In the genomic region with DNA sequence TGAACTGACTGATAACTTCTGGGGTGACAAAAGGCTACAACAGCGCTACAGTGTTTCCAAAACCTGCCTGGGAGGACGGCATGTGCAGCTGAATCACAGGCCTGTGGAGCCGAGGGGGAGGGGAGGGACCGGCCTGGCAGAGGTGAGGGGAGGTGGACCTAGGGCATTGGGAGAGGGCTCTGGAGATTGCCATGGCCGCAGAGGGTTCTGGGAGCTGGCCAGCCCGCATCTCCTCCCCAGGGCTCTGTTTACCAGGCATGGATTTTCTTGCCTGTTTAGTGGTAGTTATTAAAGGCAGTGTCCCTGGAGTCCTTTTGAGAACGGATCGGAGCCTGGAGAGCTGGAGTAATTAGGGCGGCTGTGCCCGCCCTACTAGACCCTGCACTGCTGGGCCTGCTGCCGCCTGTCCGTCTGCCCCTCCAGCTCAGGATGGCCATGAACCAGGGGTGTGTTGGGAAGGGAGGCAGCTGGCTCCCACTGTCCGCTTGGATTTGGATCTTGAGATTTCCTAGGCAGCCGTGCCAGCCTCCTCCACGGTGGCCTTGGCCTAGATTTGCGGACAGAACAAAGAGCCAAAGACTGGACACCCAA, we compare ENCODE assay signal across 9 mouse cellular contexts. TPM values are rescaled to one million over a fixed set of nuclear protein-coding genes. Genes with fewer than 3 reads are reported as not detected.
A peak's percentile ranks its signal among the peaks of the same experiment; 100 is the strongest.
DNase-seq lines count a peak whose midpoint lies in the region; ATAC-seq lines count a peak whose summit lies in the region.
"Had no signal": no experiment of that assay in that cellular context is flagged by ENCODE, and none has a peak within 500 bp of the region (broad histone marks: within the 10 kb centered on the region; RNA-seq: fewer than 3 reads in every experiment).

No protein-coding gene starts in this region.

- peaks cover 38% of the 10 kb centered on the region for H3K4me1 ChIP-seq in hindbrain, embryonic 10.5 days (replicated peaks)
- peaks cover 13% of the 10 kb centered on the region for H3K4me1 ChIP-seq in kidney, embryonic 15.5 days

- 0 out of 2 replicates have a peak overlapping the region, but pooled peaks have one; percentile 12 for H3K27ac ChIP-seq in hindbrain, embryonic 10.5 days
- H3K27ac ChIP-seq in kidney, embryonic 15.5 days = no peak overlapping the region

- peaks cover 97% of the 10 kb centered on the region for H3K27me3 ChIP-seq in hindbrain, embryonic 10.5 days (ENCODE audit: insufficient read depth, poor library complexity, severe bottlenecking)
- peaks cover 62% of the 10 kb centered on the region for H3K27me3 ChIP-seq in kidney, embryonic 15.5 days

- no peak for ATAC-seq in kidney, embryonic 15.5 days (replicated peaks; ENCODE audit: low FRiP score)
- no peak for ATAC-seq in megakaryocyte-erythroid progenitor cell, adult 5-6 weeks (replicated peaks; ENCODE audit: low FRiP score, low TSS enrichment, poor library complexity, severe bottlenecking)

- no peak overlapping the region for H3K4me3 ChIP-seq in hindbrain, embryonic 10.5 days
- no peak overlapping the region for H3K4me3 ChIP-seq in kidney, embryonic 15.5 days (replicated peaks)
- H3K4me3 ChIP-seq: erythroblast, embryonic 14.5 days had no signal

- intact Hi-C loops in heart, postnatal 36 days (cut with DNase I) = no loop called here

- 53% methylated on average over 16 of the region's 16 CpGs for WGBS in hindbrain, embryonic 10.5 days
- WGBS in kidney, embryonic 15.5 days = 39% methylated on average over 16 of the region's 16 CpGs

- H3K36me3 ChIP-seq in hindbrain, embryonic 10.5 days = no peaks in the 10 kb centered on the region
- H3K36me3 ChIP-seq in kidney, embryonic 15.5 days = no peaks in the 10 kb centered on the region

- H3K9ac ChIP-seq in kidney, embryonic 15.5 days = no peak overlapping the region

- H3K9me3 ChIP-seq in hindbrain, embryonic 10.5 days = no peaks in the 10 kb centered on the region
- no peaks in the 10 kb centered on the region for H3K9me3 ChIP-seq in kidney, embryonic 15.5 days (replicated peaks)

- no peak overlapping the region for H3K4me2 ChIP-seq in kidney, embryonic 15.5 days

- DNase-seq in lung, postnatal 10 days = peak; percentile 65
- no peak for DNase-seq in lung, adult 18-20 months
- peak; percentile 56 for DNase-seq in cerebellum, adult 11 months
- DNase-seq in hindbrain, embryonic 10.5 days (ENCODE audit: low spot score) = no peak
- peak; percentile 73 for DNase-seq in retina, embryonic 14.5 days (ENCODE audit: low spot score)
- DNase-seq in heart, postnatal 36 days = no peak

RNA-seq across cellular contexts. Expression of a gene that starts 12.8 kb away (rescaled TPM):
- 1.7 and 5.8 TPM in 2 replicates for polyA plus RNA-seq in hindbrain, embryonic 10.5 days (2016; fragmentation: Nextera tagmentation; extraction: Ambion mirVana)
- polyA plus RNA-seq in kidney, embryonic 15.5 days (2015; fragmentation: Nextera tagmentation; extraction: Ambion mirVana) = 7.5 and 8.5 TPM in 2 replicates
- total RNA-seq in megakaryocyte-erythroid progenitor cell, adult 5-6 weeks (2014; fragmentation: Nextera tagmentation) = 8.7 TPM in 1 of 2 replicates, not detected in the other
- 0.56 TPM in 1 of 2 replicates, not detected in the other for total RNA-seq in megakaryocyte-erythroid progenitor cell, adult 5-6 weeks (2017)
- total RNA-seq in heart, postnatal 36 days (2021) = 1 to 10 TPM; 1.8 to 1.9 TPM
- polyA plus RNA-seq: erythroblast, embryonic 14.5 days had no signal

RNA-seq across cellular contexts. Expression of a gene that starts 50.3 kb away (rescaled TPM):
- 0.13 and 0.15 TPM in 2 replicates for polyA plus RNA-seq in hindbrain, embryonic 10.5 days (2016; fragmentation: Nextera tagmentation; extraction: Ambion mirVana)
- 0.58 and 0.89 TPM in 2 replicates for polyA plus RNA-seq in kidney, embryonic 15.5 days (2015; fragmentation: Nextera tagmentation; extraction: Ambion mirVana)
- not detected in 2 replicates for total RNA-seq in megakaryocyte-erythroid progenitor cell, adult 5-6 weeks (2014; fragmentation: Nextera tagmentation)
- total RNA-seq in megakaryocyte-erythroid progenitor cell, adult 5-6 weeks (2017) = not detected in 2 replicates
- total RNA-seq in heart, postnatal 36 days (2021) = not detected

RNA-seq across cellular contexts. Expression of a gene that starts 50.8 kb away (rescaled TPM):
- polyA plus RNA-seq in hindbrain, embryonic 10.5 days (2016; fragmentation: Nextera tagmentation; extraction: Ambion mirVana) = 0.06 and 0.10 TPM in 2 replicates
- polyA plus RNA-seq in kidney, embryonic 15.5 days (2015; fragmentation: Nextera tagmentation; extraction: Ambion mirVana) = 0.36 and 0.50 TPM in 2 replicates
- total RNA-seq in megakaryocyte-erythroid progenitor cell, adult 5-6 weeks (2014; fragmentation: Nextera tagmentation) = 1.7 and 2.0 TPM in 2 replicates
- total RNA-seq in megakaryocyte-erythroid progenitor cell, adult 5-6 weeks (2017) = 0.72 and 1.3 TPM in 2 replicates
- 1 to 10 TPM in 1 of 2 experiments, under 1 TPM in 1; 0.80 to 2.4 TPM for total RNA-seq in heart, postnatal 36 days (2021)
- polyA plus RNA-seq: erythroblast, embryonic 14.5 days had no signal

Comparison
In these comparisons a context has a peak if more than half of its experiments do, and no peak if none do; other contexts are left out.
1. DNase-seq: peak in lung, postnatal 10 days (single experiment), cerebellum, adult 11 months (single experiment) and retina, embryonic 14.5 days (single experiment); none in lung, adult 18-20 months (0 of 2), hindbrain, embryonic 10.5 days (single experiment) and heart, postnatal 36 days (0 of 2).